Mouse (Mus musculus): Measurements from ENCODE around the gene Slk. TPM values are rescaled to one million over a fixed set of nuclear protein-coding genes. Genes with fewer than 3 reads are reported as not detected.
"Not testable (repeated sequence)": the region's sequence is repeated elsewhere in the genome, so short reads cannot be mapped to it uniquely, and the experiment has no call there.

The Slk gene
- polyA plus RNA-seq, 1 experiment from 2014 or later, result 9.2 TPM

DNA sequence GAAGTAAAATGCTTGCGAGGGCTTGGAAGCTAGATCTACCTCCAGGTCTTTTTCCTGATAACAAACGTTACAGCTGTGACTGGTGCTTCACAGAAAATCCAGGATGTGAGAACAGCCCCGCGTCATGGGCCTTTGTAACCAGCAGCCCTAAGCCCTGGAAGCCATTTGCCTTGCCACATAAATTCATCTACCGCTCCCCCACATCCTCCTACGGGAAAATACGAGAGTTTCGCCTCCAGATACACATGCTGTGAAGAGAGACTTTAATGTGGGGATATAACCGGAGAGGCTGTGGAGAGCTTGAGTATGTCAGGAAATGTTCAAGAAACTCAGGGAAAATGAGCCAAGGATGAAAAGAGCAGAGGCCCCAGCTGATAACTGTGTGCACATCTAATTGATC is 30.3 kb upstream of the Slk start:
- Histone ChIP-seq H3K27me3 (no peaks in the 10 kb centered on the region), H3K36me3 (no peaks in the 10 kb centered on the region), H3K9me3 (no peaks in the 10 kb centered on the region), H3K27ac (no peak overlapping the region), H3K4me1 (0 out of 2 replicates have a peak, but pooled peaks cover 6% of the 10 kb centered on the region), H3K4me3 (no peak overlapping the region), H3K4me2 (replicated peaks) (no peak overlapping the region), H3K9ac (no peak overlapping the region)
- no peak for ATAC-seq (ENCODE audit: low FRiP score, low read depth)
- 55% methylated on average over 9 of the region's 9 CpGs for WGBS

DNA sequence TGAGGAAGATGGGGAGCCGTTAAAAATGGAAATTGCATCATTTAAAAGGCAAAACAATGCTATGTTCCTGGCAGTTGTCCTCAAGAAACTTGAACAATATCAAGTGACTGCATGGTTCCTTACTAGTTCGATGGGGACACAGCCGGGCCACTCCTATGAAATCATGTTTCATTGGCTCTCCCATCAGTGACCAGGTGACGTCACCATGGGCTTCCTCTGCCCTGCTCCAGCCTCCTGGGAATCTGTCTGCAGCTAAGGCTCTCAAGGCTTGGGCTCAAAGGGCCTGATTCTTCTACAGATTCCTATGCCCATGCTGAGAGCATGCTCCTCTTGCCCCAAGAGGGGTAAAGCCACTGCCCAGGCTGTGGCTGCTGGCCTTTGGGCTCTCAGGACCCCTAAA is 29.9 kb upstream of the Slk start:
- 0 out of 2 replicates have a peak, but pooled peaks cover 6% of the 10 kb centered on the region for H3K4me1 ChIP-seq
- H3K27me3 ChIP-seq, result no peaks in the 10 kb centered on the region
- no peak for ATAC-seq (ENCODE audit: low FRiP score, low read depth)
- H3K9ac ChIP-seq, result no peak overlapping the region
- H3K9me3 ChIP-seq, result no peaks in the 10 kb centered on the region
- H3K4me3 ChIP-seq, result no peak overlapping the region
- no peaks in the 10 kb centered on the region for H3K36me3 ChIP-seq
- no peak overlapping the region for H3K27ac ChIP-seq
- no peak overlapping the region for H3K4me2 ChIP-seq (replicated peaks)
- 73% methylated on average over 4 of the region's 4 CpGs for WGBS

DNA sequence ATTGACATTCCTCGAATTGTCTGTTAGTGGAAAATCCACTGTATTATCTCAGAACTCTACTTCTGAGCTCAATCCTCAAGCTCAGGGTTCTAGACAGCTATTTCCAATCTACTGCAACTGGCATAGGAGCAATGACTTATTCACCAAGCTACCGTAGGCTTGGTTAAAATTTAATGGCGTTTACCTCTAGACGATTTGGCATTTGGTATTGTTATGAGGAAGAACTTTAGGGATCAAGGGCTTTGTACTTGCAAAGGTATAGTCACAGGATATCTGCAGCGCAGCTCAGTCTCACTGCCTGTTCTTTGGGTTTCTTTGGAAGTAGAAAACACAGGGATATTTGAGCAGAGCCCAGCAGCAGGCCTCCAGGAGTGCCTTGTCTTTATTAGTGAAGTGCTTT is 20.3 kb upstream of the Slk start:
- Histone ChIP-seq H3K4me3 (no peak overlapping the region), H3K9ac (no peak overlapping the region), H3K4me1 (0 out of 2 replicates have a peak, but pooled peaks cover 3% of the 10 kb centered on the region), H3K27me3 (no peaks in the 10 kb centered on the region), H3K36me3 (no peaks in the 10 kb centered on the region), H3K27ac (no peak overlapping the region), H3K4me2 (replicated peaks) (no peak overlapping the region), H3K9me3 (no peaks in the 10 kb centered on the region)
- 82% methylated on average over 5 of the region's 5 CpGs for WGBS
- no peak for ATAC-seq (ENCODE audit: low FRiP score, low read depth)

DNA sequence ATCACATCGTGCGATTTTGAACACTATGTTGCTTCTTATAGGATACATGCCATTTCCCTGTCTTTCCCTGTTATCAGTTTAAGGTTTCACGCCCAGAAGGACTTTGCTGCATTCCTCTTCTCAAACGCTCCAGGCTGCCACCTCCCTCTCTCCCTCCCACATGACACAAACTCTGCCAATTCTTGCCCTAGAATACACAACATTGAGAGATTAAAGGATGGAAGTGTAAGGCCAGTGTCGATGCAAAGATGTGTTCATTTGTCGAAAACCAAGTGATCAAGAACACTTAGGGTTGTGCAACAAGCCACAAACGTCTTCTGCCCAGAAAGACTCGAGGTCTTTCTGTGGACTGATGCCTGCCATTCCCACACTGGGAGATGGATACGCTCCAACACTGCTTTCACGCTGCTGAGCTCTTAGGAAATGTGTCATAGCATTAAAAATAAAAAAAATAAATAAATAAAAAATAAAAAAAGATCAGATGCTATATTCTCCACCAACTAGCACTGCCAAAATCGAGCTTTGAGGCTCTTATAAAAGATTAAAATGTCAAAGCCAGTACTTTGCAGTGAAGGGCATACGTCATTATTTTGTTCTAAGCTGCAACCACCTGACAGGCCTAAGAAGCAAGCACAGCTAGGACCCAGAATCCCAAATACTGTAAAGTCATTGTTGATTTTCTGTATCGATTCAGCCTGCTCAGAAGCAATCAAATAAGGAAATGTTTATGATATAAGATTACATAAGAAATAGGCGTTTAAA is 19.5 kb upstream of the Slk start:
- ATAC-seq (ENCODE audit: low FRiP score, low read depth), result no peak
- 64% methylated on average over 14 of the region's 14 CpGs for WGBS

GRCm38 (mm10) chr19:47560544-47561161 is 18.8 kb upstream of the Slk start:
- H3K4me1 ChIP-seq, result 0 out of 2 replicates have a peak, but pooled peaks cover 7% of the 10 kb centered on the region
- H3K4me2 ChIP-seq (replicated peaks), result no peak overlapping the region
- no peaks in the 10 kb centered on the region for H3K27me3 ChIP-seq
- WGBS, result 85% methylated on average over 12 of the region's 12 CpGs
- ATAC-seq (ENCODE audit: low FRiP score, low read depth), result no peak
- H3K9ac ChIP-seq, result no peak overlapping the region
- no peak overlapping the region for H3K27ac ChIP-seq
- H3K36me3 ChIP-seq, result no peaks in the 10 kb centered on the region
- H3K4me3 ChIP-seq, result no peak overlapping the region
- H3K9me3 ChIP-seq, result no peaks in the 10 kb centered on the region

More for the DNA sequence above, 19.5 kb upstream of the Slk start:
- Histone ChIP-seq H3K4me1 (0 out of 2 replicates have a peak, but pooled peaks cover 3% of the 10 kb centered on the region), H3K36me3 (no peaks in the 10 kb centered on the region), H3K4me2 (replicated peaks) (no peak overlapping the region), H3K4me3 (no peak overlapping the region), H3K27ac (no peak overlapping the region), H3K27me3 (no peaks in the 10 kb centered on the region), H3K9ac (no peak overlapping the region), H3K9me3 (no peaks in the 10 kb centered on the region)

DNA sequence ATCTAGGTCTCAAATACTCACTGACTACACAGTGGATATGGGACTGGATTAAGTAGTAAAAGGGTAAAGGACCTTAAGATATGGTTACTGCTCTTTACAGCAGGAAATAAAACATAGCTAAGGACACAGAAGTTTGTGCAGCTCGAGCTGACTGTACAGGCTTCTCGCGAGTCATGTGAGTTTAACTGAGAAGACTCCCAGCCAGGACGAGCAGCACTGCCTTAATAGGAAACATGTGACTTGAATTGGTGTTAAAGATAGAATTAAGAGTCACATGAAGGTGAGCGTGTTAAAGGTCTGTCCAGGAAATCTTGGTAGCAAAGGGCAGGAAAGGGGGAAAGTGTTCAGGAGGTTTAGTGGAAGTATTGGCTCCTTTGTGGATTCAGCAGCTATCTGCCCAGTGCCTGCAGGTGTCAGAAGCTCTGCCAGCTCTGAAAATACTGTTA is 17.5 kb upstream of the Slk start:
- no peak overlapping the region for H3K4me3 ChIP-seq
- ATAC-seq (ENCODE audit: low FRiP score, low read depth), result no peak
- no peaks in the 10 kb centered on the region for H3K36me3 ChIP-seq
- no peak overlapping the region for H3K9ac ChIP-seq
- no peaks in the 10 kb centered on the region for H3K9me3 ChIP-seq
- 18% methylated on average over 5 of the region's 5 CpGs for WGBS
- 0 out of 2 replicates have a peak, but pooled peaks cover 7% of the 10 kb centered on the region for H3K4me1 ChIP-seq
- H3K4me2 ChIP-seq (replicated peaks), result no peak overlapping the region
- H3K27ac ChIP-seq, result no peak overlapping the region
- no peaks in the 10 kb centered on the region for H3K27me3 ChIP-seq

GRCm38 (mm10) chr19:47563715-47564114 is 15.8 kb upstream of the Slk start:
- Histone ChIP-seq H3K9ac (no peak overlapping the region), H3K27ac (no peak overlapping the region), H3K27me3 (no peaks in the 10 kb centered on the region), H3K4me3 (no peak overlapping the region), H3K36me3 (no peaks in the 10 kb centered on the region), H3K9me3 (no peaks in the 10 kb centered on the region), H3K4me1 (0 out of 2 replicates have a peak, but pooled peaks cover 7% of the 10 kb centered on the region), H3K4me2 (replicated peaks) (no peak overlapping the region)
- 35% methylated on average over 13 of the region's 13 CpGs for WGBS
- no peak for ATAC-seq (ENCODE audit: low FRiP score, low read depth)

GRCm38 (mm10) chr19:47565031-47565654 is 14.3 kb upstream of the Slk start:
- Histone ChIP-seq H3K9ac (no peak overlapping the region), H3K4me1 (peaks cover 5% of the 10 kb centered on the region; the same call in 1 of the 2 replicates), H3K4me2 (replicated peaks) (no peak overlapping the region), H3K27ac (no peak overlapping the region), H3K9me3 (no peaks in the 10 kb centered on the region), H3K36me3 (no peaks in the 10 kb centered on the region), H3K4me3 (no peak overlapping the region), H3K27me3 (no peaks in the 10 kb centered on the region)
- WGBS, result 52% methylated on average over 17 of the region's 17 CpGs
- ATAC-seq (ENCODE audit: low FRiP score, low read depth), result no peak

GRCm38 (mm10) chr19:47565994-47566393 is 13.5 kb upstream of the Slk start:
- H3K27ac ChIP-seq, result no peak overlapping the region
- WGBS, result 82% methylated on average over 8 of the region's 8 CpGs
- ATAC-seq (ENCODE audit: low FRiP score, low read depth), result no peak

DNA sequence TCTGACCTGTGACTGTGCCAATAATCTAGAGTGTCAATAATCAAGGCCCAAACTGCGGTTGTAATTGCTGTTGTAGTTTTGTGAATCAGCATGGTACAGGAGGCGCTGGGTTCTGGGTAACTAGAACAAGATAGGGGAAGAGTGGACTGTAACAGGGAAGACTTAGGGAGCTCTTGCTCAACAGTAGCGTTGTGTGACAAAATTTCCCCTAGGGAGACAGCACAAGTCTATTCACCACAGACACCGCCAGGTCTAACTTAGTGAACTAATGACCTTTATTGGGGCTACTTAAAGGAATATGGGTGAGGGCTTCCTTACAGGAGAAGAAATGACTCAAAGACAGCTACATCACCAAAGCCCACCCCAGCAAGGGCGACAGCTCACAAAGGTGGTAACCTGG is 9.4 kb upstream of the Slk start:
- WGBS, result 78% methylated on average over 5 of the region's 5 CpGs
- no peak for ATAC-seq (ENCODE audit: low FRiP score, low read depth)

More at GRCm38 (mm10) chr19:47565994-47566393, 13.5 kb upstream of the Slk start:
- Histone ChIP-seq H3K27me3 (no peaks in the 10 kb centered on the region), H3K36me3 (no peaks in the 10 kb centered on the region), H3K9ac (no peak overlapping the region), H3K4me2 (replicated peaks) (no peak overlapping the region), H3K4me3 (no peak overlapping the region), H3K4me1 (peaks cover 5% of the 10 kb centered on the region; the same call in 1 of the 2 replicates), H3K9me3 (no peaks in the 10 kb centered on the region)

DNA sequence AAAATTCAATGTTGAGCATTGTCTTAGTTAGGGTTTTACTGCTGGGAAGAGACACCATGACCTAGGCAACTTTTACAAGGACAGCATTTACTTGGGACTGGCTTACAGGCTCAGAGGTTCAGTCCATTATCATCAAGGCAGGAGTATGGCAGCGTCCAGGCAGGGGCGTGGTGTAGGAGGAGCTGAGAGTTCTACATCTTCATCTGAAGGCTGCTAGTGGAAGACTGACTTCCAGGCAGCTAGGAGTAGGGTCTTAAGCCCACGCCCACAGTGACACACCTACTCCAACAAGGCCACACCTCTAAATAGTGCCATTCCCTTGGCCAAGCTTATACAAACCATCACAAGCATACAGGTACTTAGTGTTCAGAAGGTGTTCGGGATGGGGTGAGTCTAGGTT is 7.5 kb upstream of the Slk start:
- not testable (repeated sequence) for H3K9ac ChIP-seq; H3K4me1 ChIP-seq; H3K4me2 ChIP-seq (replicated peaks); H3K27me3 ChIP-seq; H3K27ac ChIP-seq; H3K9me3 ChIP-seq; H3K4me3 ChIP-seq; ATAC-seq (ENCODE audit: low FRiP score, low read depth); H3K36me3 ChIP-seq
- WGBS, result 69% methylated on average over 4 of the region's 4 CpGs

More for the DNA sequence above, 9.4 kb upstream of the Slk start:
- H3K4me1 ChIP-seq, result peaks cover 4% of the 10 kb centered on the region; the same call in 1 of the 2 replicates
- no peak overlapping the region for H3K27ac ChIP-seq
- no peak overlapping the region for H3K4me3 ChIP-seq
- no peaks in the 10 kb centered on the region for H3K9me3 ChIP-seq
- no peaks in the 10 kb centered on the region for H3K27me3 ChIP-seq
- H3K4me2 ChIP-seq (replicated peaks), result no peak overlapping the region
- no peak overlapping the region for H3K9ac ChIP-seq
- no peaks in the 10 kb centered on the region for H3K36me3 ChIP-seq

- Histone ChIP-seq H3K36me3 (no peaks in the 10 kb centered on the region), H3K27me3 (no peaks in the 10 kb centered on the region), H3K4me1 (peaks cover 5% of the 10 kb centered on the region), H3K4me2 (replicated peaks) (no peak overlapping the region), H3K9me3 (no peaks in the 10 kb centered on the region), H3K27ac (no peak overlapping the region), H3K4me3 (no peak overlapping the region), H3K9ac (no peak overlapping the region)
- WGBS, result 70% methylated on average over 3 of the region's 3 CpGs
- no peak for ATAC-seq (ENCODE audit: low FRiP score, low read depth)
Observed at GRCm38 (mm10) chr19:47573718-47574117, 5.8 kb upstream of the Slk start.

Measured in limb, embryonic 13.5 days (tissue).